Mouse (Mus musculus) cerebellum, postnatal 25 days (tissue): ENCODE measurements around the gene Polr2e.
"Not testable (repeated sequence)": the region's sequence is repeated elsewhere in the genome, so short reads cannot be mapped to it uniquely, and the experiment has no call there.

Source experiments
- DNase-seq, 2 experiments: peaks; one replicate each; pipeline ENCODE4 v3.0.0; 2021; ENCODE audit warnings: mixed read lengths in 2 of 2

The Polr2e gene

DNA sequence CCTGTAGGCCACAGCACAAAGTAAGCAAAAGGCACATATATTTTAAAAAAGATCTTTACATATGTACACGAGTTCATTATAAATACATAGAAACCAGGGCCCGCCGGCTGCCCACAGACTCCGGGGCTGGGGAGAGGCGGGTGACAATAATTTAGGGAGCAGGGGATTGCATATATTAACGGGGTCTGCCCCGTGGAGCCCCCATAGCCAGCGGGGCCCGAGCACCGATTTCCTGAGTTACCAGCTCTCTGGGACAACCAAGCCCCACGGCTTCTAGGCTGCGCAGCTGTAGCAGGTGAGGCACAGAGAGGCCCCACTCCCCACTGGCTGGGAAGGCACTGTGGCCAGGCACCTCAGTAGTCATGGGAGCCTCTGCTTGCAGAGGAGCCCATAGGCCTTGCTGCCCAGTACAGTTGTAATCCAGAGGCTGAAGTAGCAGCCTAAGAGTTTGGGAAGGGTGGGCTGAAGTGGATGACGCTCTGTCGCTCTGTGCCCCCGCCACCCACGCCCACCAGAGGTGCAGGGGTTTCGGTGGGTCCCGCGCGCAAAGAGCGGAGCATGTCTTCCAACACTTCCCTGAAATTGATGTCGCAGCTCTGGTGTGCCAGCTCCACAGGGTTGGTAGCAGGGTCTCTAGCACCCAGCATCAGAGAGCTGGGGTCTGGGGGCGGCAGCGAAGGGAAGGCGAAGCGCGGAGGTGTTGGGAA, 17.5 kb upstream of the Polr2e start:
- DNase-seq, result no peak

DNA sequence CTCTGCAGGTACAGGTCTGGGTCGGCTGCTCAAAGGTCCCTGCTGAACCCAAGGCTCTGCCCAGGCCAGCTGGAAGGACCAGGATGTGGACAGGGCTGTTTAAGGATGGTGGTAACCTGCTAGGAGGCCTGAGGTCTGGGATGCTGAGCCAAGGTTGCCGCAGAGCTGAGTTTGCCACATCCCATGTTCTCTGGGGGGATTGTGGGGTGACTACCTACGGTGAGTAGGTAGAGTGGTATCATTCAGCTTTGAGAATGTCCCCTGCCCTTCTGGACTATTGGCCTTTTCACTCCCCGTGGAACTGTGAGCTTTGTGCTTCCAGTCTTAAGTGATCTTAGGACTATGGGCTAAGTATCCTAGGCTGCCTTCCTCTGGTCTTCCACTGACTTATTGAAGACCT, 16.9 kb upstream of the Polr2e start:
- DNase-seq, result no peak

DNA sequence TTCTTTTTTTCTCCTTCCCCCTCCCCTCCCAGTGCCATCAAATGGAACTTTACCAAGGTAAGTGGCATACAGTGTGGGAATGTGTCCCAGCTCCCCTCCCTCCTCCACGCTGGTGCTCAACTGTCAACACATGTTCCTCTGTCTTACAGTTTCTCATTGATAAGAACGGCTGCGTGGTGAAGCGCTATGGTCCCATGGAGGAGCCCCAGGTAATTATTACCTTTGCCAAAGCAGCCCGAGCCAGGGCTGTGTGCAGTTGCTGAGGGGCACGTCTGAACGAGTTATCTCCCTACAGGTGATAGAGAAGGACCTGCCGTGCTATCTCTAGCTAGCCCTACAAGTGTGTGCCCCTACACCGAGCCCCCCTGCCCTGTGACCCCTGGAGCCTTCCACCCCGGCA, 16.3 kb upstream of the Polr2e start:
- DNase-seq, result no peak

DNA sequence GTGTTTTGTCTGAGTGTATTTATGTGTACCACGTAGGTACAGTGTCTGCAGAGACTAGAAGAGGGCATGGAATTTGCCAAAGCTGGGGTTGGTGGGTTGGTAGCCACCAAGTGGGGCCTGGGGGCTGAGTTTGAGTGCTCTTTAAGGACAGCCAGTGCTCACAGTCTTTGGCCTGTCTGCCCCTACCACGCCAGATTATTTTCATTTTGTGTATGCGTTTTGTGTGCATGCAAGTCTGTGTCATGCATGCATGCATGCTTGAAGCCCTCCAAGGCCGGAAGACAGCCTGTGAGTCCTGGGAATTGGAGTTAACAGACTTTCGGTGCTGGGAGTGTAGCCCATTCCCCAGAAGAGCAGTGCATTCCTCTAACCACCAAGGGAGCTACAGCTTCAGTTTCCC, 15.8 kb upstream of the Polr2e start:
- DNase-seq, result no peak

DNA sequence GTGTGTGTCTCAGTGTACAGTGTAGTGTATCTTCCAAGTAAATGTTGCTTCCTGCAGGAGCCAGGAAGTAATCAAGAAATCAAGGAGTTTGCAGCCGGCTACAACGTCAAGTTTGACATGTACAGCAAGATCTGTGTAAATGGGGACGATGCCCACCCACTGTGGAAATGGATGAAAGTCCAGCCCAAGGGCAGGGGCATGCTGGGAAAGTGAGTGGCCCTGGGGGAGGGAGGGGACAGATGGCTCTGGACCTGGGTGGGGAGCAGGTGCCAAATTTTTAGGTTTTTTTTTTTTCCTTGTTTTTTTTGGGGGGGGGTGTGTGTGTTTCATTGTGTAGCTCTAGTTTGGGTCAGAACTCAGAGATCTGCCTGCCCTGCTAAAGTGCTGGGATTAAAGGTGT, 15.3 kb upstream of the Polr2e start:
- peak; percentile 54 to 68 for DNase-seq

DNA sequence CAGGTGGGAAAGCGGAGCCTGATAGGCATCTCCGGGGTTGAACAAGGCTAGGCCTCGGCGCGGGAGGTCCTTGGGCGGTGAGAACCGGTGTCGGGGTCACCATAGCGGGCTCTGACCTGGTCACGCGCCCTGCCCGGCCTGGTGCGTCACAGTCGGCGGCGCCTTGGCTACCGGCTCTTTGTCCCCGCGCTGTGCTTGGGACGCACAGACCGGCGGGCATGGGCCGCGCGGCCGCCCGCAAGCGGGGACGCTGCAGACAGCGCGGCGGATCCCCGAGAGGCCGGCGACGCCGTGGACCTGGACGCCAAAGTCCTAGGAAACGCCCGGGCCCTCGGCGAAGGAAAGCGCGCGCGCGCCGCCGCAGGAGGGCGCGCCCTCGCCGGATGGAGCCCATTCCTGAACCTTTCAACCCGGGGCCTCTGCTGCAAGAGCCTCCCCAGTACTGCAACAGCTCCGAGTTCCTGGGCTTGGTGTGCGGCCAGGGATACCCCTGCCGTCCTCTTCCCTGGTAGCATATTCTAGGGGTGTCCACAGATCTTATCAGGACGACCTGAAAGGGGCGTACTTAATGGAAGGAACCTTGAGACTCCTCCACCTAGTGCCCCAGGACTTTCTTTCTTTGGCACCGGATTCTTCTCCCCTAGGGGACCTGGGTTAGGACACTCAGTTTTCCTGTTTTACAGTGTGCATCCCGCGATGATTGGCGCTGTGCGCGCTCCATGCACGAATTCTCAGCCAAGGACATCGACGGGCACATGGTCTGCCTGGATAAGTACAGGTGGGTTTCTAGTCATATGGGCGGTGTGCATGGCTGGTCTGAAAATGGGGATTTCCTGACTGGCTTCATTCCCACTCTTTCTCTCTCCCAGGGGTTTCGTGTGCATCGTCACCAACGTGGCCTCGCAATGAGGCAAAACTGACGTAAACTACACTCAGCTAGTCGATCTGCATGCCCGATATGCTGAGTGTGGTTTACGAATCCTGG, 14.5 kb upstream of the Polr2e start:
- peak; percentile 79 to 83 for DNase-seq

DNA sequence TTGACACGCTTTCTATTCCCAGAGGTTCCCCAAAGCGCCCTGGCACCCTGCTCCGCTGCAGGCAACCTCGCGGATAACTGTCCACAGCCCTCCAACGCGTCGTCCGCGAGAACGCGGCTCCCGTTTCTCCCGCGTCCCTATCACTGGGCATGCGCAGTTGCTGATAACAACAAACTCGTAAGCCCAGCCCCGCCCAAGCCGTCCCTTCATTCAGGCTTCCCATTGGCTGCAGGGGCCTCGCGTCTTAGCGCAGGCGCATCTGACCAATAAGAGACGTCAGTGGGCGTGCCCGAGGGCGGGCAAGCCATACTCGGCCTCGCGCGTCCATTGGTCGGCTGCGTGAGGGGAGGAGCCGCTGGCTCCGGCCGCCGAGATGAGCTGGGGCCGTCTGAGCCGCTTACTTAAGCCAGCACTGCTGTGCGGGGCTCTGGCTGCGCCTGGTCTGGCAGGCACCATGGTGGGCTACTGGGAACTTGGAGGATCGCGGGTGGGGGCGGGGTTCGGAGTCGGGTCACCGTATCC, 13.7 kb upstream of the Polr2e start:
- DNase-seq, result peak; percentile 99 to 100

DNA sequence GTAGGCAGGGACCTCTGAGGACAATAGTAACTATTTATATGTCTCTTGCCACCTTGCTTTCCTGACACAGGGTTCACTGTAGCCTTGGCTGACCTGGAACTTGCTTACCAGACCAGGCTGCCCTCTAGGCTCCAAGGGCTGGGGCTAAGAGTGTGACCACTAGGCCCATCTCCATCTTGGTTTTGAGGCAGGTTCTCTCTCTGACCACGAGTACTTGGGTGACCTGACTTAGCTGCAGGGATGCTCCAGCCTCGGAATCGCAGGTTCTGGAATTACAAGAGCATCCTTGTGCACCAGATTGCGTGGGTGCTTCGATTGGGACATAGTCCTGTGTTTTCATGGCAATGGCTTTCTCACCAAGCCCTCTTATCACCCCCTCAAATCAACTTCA, 12.8 kb upstream of the Polr2e start:
- no peak for DNase-seq

DNA sequence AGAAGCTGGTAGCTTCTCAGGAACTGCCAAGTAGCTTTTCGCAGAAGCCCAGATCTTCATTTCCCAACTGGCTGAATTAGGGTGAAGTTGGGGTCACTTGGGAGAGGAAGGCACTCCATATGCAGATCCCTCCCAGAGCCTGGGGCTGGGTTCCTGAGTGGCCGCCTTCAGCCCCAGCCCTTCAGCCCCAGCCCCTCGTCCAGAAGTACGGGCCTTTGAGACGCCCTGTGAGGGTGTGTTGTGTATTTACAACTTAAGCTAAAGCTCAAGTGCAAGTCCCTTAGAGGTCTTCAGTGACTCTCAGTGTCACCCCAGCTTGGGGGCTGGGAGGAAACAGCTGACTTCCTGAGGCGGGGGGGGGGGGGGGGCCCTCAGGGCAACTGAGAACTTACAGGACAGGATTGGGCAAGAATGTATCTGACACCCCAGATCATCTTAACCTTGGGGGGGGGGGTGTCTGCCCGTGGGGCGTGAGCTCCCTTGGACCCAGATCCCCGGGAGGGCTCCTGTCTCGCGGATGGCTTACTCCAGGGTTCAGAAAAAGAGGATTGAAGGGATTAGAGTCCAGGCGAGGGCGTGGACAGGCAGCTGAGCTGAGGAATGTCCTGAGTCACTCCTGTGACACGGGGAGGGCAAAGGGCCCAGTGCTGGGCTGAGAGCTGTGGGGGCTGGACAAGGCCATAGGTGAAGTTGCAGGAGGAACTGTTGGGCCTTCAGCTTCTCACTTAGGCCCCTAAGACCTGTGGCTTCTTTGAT, 12.2 kb upstream of the Polr2e start:
- no peak for DNase-seq

DNA sequence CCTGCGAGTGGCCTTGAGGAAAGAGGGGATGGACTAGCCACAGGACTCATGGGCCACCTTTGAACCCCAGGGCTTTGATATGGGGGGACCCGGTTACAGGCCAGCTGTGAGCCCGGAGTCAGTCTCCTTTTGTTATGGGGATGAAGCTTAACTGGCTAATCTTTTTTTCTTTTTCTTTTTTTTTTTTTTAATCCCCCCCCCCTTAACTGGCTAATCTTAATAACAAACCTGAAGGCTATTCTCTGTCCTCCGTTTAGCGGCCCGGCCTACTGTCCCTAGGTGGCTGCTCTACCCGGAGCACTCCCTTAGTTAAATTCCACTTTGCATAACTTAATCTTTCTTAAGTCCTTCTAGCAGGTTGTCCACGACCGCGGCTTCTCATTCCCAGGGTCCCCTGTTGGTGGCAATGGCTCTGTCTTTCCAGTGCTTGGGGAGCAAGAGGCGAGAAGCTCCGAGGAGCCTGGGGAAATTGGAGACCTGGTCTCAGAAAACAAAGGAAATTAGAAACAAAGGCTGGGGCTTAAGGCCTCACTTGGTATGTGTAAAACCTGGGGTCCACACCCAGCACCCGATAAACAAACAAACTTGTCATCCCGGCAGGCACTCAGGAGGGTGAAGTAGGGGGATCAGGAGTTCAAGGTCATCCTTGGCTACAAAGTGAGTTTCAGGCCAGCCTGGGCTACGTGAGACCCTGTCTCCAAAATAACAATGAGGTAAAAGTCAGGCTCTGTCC, 11.5 kb upstream of the Polr2e start:
- no peak for DNase-seq

DNA sequence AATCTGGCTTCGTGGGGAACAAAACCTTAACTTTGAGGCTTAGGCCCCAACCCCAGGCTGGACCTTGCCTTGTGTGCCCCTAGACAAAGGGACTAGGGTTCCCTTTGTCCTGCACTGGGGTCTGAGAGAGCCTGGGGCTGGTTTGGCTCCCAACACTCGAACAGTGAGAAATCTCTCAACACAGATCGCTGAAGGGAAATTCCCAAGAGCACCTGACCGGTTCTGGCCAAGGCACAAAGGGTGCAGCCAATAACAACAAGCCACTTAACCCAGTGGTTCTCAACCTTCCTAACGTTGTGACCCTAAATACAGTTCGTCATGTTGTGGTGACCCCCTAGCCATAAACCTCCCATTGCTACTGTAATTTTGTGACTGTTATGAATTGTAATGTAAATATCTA, 10.6 kb upstream of the Polr2e start:
- DNase-seq, result no peak

DNA sequence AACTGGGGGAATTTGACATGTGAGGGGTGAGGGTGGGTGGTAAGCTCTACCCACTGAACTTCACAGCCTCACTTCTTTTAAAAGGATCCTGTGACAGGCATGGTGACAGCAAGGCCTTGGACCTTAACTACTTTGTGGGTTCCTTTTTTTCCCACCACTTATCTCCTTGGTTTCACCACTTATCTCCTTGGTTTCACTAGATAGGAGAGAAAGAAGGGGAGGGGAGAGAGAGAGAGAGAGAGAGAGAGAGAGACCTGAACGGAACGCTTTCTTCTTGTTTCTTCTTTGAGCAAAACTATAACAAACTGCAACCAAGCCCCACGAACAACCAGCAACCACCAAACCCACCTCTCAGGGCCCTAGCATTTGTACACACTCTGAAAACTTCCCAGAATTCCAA, 9.2 kb upstream of the Polr2e start:
- DNase-seq, result no peak

DNA sequence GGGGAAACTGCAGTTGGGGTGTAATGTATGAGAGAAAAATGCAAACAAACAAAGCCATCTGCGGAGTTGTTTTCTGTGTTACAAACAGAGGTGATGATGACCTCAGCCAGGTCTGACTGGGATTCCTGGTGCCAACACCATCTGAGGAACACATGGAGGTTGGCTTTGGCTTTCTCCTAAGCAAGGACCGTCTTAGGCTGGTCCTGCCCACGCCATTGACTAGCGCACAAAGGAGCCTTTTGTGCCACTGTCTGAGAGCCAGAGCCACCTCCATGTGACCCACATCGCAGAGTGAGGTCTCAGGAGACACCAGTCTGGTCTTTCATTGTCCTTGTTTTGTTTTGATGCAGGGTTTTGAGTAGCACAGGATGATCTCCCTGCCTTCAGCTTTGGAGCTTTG, 8.8 kb upstream of the Polr2e start:
- no peak for DNase-seq

DNA sequence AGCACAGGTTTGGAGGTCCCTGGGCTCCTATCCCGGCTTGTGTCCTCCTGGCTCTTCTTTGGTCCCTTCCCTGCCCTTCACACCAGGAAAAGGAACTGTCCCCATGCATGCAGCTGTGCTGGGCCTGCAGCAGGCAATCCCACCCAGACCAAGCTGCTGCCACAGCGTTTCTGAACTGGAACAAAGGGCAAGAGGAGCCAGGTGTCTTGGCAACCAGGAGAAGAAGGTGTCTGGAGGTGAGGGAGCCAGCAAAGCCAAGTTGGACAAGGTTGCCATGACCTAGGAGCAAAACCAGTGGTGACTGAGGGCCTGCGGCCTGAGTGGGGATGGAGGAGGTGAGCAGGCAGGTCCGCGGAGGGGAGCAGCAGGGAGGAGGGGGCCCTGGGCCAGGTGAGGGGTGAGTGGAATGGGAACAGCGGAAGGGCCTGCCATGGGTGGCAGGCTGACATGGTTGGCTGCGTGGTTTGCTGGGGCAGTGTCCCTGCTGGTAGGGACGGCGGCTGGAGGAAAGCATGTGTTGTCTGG, 7.5 kb upstream of the Polr2e start, which contains the start of gene Gpx4:
Gpx4 (plus strand) TSS at position 126 of the 525 bp plus-strand sequence.
- no peak for DNase-seq

DNA sequence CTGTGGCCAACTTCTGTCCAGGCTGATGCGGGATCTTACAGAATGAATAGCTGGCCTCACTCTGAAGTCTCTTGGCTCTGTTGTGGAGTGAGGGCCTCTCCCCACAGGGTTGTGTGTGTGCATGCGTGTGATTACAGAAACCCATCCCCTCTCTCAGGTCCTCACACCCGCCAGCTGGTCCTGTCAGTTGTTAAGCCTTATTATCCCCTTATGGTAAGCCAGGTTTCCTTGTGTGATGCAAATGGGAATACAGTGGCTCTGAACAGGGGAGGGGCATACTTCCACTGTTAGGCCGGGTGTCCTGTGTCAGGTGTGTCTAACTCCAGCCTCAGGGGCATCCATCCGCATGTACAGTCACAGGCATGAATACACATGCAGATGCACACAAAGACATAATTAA, 6.2 kb upstream of the Polr2e start:
- DNase-seq, result no peak

DNA sequence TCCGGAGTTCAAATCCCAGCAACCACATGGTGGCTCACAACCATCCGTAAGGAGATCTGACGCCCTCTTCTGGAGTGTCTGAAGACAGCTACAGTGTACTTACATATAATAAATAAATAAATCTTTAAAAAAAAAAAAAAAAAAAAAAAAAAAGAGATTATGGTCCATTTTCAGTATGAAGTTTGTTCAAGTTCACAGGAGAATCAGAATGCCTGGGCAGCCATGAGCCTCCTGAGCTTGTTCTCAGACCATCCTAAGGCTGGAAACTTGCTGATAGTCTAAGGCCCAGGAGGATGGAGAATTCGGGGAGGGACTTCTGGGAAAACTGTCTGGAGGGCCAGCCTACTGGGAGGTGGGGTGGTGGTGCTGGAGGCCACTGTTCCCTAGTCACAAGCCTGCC, 5.8 kb upstream of the Polr2e start:
- DNase-seq, result not testable (repeated sequence)

DNA sequence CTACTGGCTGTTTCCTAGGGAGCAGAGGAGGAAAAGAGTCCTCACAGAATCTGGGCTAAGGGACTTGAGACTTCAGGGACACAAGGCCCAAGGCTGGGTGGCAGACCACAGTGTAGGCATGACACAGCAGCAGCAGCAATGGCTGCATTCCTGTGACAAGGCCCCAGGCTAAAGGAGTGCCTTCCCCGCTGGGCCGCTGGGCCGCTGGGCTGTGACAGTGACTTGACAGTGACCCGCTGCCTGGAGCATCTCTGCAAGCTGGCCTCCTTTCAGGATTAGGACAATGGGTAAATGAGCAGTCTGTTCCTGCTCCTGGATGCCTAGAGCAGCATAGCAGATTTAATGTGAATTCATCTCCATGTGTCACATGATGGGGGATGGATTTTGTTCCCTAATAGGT, 4.5 kb upstream of the Polr2e start:
- DNase-seq, result peak in 1 of 2 experiments; percentile 14

DNA sequence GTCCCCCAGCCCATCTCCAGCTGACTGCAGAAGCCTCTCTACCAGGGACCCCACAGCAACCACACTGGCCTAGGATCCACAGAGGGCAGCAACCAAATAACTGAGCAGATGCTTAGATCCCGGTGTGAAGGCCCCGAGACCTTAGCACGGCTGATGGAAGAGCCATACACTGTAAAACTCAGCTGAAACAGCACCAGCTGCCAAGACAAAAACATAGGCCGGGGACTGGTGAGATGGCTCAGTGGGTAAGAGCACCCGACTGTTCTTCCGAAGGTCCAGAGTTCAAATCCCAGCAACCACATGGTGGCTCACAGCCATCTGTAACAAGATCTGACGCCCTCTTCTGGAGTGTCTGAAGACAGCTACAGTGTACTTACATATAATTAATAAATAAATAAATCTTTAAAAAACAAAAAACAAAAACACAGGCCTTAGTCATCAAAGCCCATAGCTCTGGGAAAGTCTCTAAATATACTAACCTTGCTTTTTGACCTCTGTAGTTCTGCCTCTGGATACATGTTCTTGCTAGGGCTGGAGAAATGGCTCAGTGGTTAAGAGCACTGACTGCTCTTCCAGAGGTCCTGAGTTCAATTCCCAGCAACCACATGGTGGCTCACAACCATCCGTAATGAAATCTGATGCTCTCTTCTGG, 1.9 kb upstream of the Polr2e start:
- DNase-seq, result not testable (repeated sequence)

DNA sequence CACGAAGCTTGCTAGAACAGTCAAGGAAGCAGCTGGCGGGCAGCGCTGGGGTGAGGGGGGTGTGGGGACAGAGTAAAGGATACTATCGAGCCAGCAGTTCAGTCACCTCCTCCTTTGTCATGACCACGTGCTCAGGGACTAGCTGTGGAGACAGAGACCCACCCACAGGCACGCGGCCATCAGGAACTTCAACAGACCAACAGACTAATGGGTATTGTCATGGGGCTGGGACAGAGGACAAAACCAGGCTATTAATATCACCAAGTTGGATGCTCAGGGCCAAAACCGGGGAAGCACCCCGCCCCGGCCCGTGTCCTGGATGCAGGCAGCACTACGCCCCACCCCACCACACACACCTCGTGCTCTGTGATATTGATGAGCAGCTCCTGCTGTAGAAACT, 2.8 kb downstream of the Polr2e start:
- no peak for DNase-seq

DNA sequence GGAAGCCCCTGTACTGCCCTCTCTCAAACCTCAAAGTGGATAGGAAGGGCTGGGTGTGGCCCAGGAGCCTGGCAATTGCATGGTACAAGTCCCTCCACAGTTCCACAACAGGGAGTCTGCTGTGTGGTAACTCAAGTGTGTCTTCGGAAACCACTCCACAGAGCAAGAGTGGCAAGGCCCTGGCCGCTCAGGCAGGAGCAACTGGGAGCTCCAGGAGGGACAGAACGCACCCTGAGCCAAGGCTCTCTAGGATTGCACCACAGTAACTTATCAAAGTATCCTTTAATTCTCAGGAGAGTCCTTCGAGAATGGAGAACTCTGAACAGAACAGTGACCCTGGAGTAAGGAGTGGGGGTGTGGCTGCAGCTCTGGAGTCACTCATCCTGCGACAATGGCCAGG, 3.9 kb downstream of the Polr2e start:
- no peak for DNase-seq

DNA sequence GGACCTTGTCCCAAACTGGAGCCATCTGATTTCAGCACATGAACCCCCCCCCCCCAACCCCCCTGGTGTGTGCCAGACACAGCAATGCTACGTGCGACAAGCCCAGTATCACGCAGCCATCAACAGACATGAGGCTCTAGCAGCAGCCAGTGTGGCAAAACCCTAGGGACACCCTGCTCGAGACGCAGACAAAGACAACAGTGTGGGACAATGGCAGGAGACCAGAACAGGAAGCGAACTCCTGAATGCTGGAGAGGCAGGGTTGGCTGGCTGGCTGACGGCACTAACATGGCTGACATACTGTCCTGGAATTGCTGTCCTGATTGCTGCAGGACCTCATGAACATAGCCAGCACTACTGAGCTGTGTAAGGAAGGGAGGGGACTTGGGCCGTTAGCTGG, 4.4 kb downstream of the Polr2e start:
- no peak for DNase-seq
